Mouse (Mus musculus) T-helper 1 cell (primary cell): ENCODE results near the gene Pak3.

Source experiments
- in situ Hi-C: fragments of 300-600 bp; cut with MboI, MseI; formaldehyde crosslinking; loops from one replicate; pipeline ENCODE4 v1.15.1; 2025; ENCODE audit warnings: high pct_unique_total_duplicates

The Pak3 gene

DNA sequence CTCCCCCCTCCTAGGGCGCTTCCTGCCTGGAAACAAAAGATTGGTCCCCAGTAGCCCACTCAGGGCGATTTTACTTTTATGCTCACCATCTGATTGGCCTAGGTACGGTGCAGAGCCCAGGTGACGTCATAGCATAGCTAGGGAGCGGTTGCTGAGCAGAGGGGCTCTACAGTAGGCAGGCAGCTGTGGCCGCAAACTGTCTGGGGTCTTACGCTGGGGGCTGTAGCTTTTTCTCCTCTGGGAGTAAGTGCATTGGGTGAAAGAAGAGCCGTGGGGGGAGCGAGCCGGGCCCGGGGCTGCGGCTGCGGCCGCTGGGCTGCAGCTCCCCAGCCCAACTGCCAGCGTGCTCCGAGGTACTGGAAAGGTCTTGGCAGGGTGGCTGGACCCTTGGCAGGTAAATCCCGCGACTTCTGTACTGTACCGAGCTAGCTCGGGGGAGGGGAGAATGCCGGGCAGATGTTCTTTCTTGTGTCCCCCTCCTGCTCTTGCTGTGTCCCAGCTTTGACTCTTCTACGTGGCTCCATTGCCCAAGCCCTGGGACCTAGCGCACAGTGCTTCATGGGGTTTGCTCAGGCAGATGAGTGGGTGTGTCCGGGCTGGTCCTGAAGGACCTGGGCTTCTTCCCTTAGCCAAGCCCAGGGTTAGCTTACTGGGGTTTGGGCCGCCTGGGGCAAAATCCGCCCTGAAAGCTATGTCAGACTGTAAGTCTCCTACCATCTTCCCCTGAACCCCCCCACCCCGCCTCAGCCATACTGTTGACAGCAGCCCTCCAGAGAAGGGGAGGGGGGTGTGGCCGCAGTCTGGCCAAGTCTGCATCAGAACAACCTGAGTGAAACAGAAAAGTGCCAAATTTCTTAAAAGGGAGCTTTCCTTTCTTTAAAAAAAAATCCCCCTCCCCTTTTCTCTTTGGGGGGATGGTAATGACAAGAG lies 146.1 kb downstream of the Pak3 start:
- in situ Hi-C loops = no loop called here

DNA sequence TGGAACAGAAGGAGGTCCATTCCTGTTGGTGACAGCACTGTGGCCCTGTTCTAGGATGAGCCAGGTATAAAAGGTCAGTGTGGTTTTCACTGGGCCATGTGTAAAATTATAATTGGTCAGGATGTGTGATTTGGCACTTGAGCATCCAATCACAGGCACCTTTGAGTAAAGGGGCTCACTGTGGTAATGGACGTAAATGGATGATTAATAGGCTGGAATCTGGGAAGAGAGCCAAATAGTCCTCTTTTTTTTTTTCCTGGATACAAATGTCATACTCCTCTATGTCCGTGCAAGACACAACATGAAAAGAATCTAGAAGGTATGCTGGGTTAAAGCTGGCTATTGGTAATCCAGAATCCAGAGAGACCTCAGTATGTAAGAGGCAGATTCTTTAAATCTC lies 147.4 kb downstream of the Pak3 start:
- in situ Hi-C loops = no loop called here

DNA sequence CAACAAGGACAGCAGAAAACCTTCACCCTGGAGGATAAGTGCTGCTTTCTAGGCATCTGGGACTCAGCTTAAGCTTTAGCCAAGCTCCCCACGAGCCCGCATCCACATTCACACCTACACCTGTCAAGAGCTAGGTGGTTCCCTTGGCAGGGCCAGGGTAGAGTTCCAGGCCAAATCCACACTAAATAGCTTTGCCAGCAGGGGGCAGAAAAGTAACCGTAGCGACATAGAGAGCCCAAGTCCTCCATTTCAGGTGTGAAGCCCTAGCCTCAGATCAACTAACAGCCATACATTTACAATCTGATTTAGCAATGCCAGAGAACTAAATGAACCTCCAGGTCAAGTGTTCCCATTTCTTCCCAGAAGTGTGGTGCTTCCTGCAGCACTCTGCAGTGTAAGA lies 148.6 kb downstream of the Pak3 start:
- in situ Hi-C loops = no loop called here

DNA sequence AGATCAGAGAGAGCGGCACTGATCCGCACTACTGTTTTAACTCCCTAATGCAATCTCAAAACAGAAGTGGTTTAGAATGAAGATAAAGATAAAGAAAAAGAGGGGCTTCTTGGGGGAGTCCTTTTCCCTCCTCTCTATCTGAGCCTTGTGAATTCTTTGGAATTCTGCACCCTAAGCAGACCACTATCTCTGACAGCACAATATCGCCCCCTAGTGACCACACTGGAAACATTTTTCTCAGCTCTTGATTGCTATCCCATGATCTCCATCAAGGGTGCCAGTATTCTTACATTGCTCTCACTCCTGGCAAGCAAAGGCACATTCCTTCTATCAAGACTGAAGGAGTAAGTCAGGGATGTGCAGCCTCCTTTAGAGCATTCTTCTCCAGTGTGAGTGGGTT lies 149.9 kb downstream of the Pak3 start:
- in situ Hi-C loops = no loop called here

DNA sequence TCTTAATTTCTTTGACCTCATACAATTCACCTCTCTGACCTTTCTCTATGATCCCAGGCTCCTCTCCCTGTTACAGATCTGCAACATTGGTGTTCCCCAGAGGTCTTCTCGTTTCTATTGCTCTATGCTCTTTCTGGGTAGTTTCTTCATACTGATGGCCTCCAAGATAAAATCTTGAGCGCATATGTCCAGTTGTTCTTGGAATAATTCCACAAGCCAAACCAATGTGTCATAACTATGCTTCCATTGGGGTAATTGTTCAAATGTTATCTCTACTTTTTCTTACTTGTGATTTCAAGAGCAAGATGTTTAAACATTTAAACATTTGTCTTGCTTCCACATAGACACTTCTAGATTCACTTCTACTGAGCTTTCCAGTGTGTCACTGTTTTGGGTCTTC lies 160.2 kb downstream of the Pak3 start:
- in situ Hi-C loops = no loop called here

DNA sequence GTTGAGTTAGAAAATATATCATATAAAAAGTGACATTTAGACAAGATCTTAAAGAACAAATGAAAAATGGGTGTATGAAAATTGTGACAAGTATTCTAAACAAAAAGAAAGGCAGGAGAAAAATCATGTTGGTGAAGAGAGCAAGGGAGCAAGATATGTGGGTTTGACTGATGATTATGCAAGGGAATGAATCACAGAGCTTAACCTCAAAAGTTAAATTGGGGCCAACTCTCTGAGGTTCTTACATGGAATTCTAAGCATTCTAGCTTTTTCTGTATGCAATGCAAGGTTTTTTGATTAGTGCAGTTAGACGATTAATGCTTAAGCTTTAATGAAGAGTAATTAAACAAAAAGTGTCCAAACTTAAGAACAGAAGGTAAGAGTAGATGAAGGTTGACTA lies 203.9 kb downstream of the Pak3 start:
- in situ Hi-C loops = loop anchor here (10.0 kb wide), 1 partner anchor 1423 kb away; no protein-coding TSS in a partner anchor

DNA sequence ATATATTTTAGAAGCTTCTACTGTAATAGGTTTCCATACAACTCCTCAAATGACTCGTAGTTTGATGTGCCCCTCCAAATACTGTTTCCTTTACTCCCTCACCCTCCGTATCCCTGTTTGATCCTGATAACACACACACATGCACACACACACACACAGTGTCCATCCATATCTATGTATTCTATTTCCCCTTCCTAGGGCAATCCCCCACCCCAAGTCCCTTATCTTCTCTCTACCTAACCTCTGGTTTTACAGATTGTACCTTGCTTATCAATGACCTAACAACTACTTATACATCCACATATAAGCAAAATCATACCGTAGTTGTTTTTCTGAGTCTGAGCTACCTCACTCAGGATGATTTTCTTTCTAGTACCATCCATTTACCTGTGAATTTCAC lies 207.0 kb downstream of the Pak3 start:
- in situ Hi-C loops = loop anchor here (10.0 kb wide), 1 partner anchor 1419 kb away; no protein-coding TSS in a partner anchor

DNA sequence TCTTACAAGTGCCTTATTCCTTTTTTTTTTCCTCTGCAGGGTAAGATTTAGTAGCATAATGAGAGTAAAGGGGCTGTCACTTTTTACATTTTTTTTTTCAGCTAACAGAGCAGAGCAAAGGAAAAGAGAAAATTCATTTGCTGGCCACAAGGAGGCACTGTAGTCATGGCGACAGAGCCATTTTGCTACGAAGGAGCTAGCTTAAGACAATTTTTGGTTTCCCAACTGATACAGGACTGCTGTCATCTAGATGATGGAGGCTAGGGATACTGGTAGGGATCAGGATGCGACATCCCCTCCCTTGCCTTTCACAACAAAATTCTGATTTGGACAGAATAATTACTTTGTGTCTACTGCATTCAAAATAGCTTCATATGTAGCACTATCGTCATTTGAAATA lies 217.6 kb downstream of the Pak3 start:
- in situ Hi-C loops = loop anchor here (10.0 kb wide), 1 partner anchor 259 kb away; no protein-coding TSS in a partner anchor

DNA sequence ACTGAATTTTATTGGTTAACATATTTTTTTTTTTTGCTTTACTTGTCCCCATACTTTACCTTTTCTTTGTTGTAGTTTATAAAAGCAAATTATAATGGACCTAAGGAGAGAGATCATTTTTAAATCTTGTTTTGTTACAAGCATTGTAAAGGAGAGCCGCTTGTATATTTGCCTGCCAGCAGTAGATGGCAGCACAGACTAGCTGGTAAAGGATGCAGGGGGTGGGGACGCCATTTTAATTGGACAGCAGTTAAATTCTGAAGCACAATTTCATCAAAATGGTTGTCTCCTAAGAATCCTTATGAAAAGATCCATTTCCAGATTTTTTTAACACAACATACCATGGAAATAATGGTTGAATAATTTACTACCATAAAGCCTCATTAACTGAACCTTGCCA lies 220.8 kb downstream of the Pak3 start:
- in situ Hi-C loops = loop anchor here (10.0 kb wide), 1 partner anchor 256 kb away; no protein-coding TSS in a partner anchor

DNA sequence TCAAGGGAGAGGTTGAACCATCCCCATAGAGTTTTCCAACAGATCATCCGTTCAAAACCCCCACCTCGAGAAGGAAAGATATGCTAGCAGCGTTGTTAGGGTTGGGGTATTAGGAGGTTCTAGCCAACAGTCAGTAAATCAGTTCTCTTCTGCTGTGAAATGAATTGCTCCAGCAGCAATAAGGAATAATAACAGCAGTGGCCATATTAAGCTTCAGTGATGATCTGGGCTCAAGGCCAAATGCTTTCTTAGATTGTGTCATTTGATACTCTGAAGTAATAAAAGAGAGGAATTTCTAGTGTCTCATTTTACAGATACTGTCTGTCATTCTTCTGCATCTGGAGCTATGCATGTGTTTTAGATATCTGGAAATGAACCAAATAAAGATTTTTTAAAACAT lies 244.2 kb downstream of the Pak3 start:
- in situ Hi-C loops = no loop called here

DNA sequence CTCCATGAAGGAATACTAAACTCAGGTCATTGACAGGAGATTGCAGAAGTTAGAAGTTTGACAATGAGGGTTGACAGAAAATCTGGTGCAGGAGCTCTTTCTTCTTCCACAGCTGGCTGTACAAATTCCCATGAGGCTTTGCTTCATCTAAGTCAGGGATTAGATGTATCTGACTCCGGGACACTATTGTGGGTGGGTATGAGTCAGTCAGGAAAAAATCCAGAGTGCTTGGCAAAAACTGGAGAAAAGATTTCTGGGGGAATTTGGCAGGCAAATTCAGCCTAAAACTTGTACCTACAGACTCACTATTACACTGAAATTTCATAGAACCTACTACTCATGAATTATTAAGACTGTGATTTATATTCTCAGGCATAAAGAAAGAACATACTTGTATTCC lies 297.6 kb downstream of the Pak3 start:
- in situ Hi-C loops = no loop called here

DNA sequence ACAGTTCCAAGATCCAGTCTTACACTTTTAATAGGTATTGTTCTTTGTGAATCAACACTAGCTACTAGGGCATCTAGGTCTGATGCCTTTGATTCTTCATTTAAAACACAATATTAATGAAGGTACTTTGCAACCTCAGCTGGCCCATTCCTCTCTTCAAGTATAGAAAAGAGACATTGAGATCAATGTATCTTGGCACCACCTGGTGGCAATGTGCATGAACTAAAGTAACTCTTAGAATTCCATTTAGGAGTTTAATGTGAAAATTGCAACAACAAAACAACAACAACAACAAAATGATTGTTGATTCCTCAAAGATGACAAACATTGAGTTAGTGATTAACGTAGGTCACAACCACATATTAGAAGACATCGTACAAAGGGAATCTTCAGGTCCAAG lies 300.6 kb downstream of the Pak3 start:
- in situ Hi-C loops = no loop called here

DNA sequence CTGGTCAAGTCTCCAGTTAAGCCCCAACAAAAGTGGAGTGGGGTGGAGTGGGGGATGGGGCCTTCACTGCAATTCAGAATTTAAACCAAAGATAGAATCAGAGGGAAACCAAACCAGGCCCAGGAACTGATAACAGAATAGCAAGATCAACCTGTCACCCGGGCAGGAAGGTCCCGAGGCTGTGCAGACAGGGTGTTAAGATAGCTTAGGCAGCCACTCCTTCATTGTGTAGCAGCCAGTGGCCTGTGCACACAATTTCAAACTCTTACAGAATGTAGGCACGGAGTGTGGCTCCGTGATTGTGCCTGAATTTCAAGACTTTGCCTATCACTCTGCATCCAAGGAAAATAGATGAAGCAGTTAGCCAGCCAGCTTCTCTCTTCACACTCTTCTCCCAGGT lies 308.1 kb downstream of the Pak3 start:
- in situ Hi-C loops = no loop called here

DNA sequence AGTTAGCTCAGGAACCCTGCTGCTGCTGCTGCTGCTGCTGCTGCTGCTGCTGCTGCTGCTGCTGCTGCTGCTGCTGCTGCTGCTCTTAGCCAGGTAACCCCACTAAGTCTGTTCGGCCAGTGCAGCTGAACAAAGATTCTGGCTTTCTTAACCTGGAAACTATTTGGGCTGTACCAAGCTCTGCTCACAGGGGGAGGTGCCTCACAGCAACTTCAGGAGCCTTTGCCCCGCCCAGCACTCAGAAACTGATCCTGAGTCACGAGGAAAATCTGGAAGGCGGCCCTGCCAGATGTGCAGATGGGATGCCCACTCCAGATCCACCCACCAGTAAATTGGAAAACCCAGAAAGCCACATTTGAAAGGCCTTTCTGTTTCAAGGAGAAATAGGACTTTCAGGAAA lies 308.8 kb downstream of the Pak3 start, which contains the start of gene Capn6:
Gene Capn6, minus strand, starts transcription at position 203 of the 400 bp plus-strand sequence.
- in situ Hi-C loops = no loop called here

DNA sequence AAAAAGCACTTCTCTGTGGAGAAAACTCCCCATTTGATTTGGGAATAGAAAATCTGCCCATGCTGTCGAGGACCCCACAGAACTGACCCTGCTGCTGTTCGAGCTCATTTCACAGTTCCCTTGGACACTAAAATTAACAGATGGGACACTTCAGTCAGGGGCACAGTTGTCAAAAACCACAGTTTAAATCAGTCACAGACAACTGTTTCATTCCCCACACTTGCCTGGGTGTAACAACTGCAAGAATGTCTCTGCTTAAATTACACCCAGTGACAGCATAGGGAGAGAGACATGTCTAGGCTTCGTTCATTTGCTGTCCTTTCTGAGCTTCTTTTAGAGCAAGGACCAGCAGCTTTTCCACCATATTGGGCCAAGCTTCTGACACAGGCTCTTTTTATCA lies 328.2 kb downstream of the Pak3 start:
- in situ Hi-C loops = no loop called here
